Mouse (Mus musculus): Measurements from ENCODE around the gene Tapbpl. TPM values are rescaled to one million over a fixed set of nuclear protein-coding genes. Genes with fewer than 3 reads are reported as not detected.
"Not testable (repeated sequence)": the region's sequence is repeated elsewhere in the genome, so short reads cannot be mapped to it uniquely, and the experiment has no call there.

Gene Tapbpl
- 22.1 and 24.0 TPM in 2 replicates for total RNA-seq (2017)

DNA sequence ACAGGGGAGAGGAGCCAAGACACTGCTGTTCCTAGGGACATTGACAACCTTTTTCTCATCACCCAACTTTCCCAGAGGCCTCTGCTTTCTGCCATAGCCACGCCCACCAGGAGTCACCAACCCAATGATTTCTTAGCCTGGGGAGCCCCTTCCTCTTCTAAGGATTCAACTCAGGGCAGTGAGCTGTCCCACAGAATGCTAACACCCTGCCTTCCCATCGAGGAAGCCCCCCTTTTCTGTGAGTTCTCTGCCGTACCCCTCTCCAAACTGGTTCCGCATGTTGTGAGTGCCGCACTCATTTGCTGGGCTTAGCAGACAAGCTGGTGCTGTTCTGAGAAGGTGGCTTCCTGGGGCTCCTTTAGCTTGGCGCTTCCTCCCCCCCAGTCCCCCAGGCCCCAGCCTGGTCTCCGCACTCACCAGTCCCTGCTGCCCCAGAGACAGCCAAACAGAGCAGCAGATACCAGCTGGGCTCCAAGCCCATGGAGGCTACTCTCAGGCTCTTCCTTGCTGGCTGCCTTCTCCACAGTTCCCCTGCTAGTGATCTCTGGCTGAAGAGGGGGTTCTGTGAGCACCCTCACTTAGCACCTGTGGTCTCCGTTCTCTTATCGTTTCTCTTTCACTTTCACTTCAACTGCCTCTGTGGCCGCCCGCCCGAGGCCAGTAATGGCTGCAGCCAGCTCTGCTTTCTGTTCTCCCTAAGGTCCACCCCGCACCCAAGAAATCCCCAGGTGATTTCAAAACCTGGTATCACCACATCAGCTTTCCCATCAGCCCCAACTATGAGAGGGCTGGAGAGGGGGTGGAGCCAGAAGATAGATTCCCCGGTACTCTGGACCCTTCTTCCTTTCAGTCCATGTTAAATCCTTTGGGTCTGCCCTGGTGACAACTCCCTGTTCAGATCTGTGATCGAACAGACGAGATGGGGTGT is at the start of gene Tapbpl:
TSS of gene Tapbpl (minus strand) at position 744 of the 928 bp plus-strand sequence.
- ATAC-seq (ENCODE audit: extremely low read depth, insufficient number of reproducible peaks, low FRiP score, poor library complexity, severe bottlenecking), result peak; percentile 80

- ATAC-seq (ENCODE audit: extremely low read depth, insufficient number of reproducible peaks, low FRiP score, poor library complexity, severe bottlenecking), result peak; percentile 28; the same call in 1 of the 2 replicates
These were observed 48.1 kb upstream of the Tapbpl start for GRCm38 (mm10) chr6:125279729-125280128.

GRCm38 (mm10) chr6:125274841-125275563 is 43.3 kb upstream of the Tapbpl start:
- ATAC-seq (ENCODE audit: extremely low read depth, insufficient number of reproducible peaks, low FRiP score, poor library complexity, severe bottlenecking), result no peak

- peak; percentile 51 for ATAC-seq (ENCODE audit: extremely low read depth, insufficient number of reproducible peaks, low FRiP score, poor library complexity, severe bottlenecking)
These were observed 40.6 kb upstream of the Tapbpl start for GRCm38 (mm10) chr6:125272228-125272785.

GRCm38 (mm10) chr6:125271455-125272227 is 40.0 kb upstream of the Tapbpl start:
- peak; percentile 91 for ATAC-seq (ENCODE audit: extremely low read depth, insufficient number of reproducible peaks, low FRiP score, poor library complexity, severe bottlenecking)

GRCm38 (mm10) chr6:125268799-125269198 is 37.1 kb upstream of the Tapbpl start:
- no peak for ATAC-seq (ENCODE audit: extremely low read depth, insufficient number of reproducible peaks, low FRiP score, poor library complexity, severe bottlenecking)

DNA sequence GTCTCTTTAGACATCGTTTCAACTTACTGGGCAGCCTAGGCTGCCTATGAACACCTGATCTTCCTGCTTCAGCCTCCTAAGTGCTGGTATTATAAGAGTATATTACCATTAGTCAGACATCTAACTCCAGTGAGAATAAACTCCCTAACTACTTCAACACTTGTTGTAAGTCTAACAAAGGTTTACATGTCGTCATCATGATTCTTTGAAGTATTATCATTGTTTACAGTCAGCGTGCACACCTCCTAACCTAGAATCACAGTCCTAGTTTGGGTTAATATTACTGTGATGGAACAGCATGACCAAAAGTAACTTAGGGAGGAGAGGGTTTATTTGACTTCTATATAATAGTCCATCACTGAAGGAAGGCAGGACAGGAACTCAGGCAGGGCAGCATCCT is 35.8 kb upstream of the Tapbpl start:
- ATAC-seq (ENCODE audit: extremely low read depth, insufficient number of reproducible peaks, low FRiP score, poor library complexity, severe bottlenecking), result no peak

- ATAC-seq (ENCODE audit: extremely low read depth, insufficient number of reproducible peaks, low FRiP score, poor library complexity, severe bottlenecking), result not testable (repeated sequence)
These were observed 34.9 kb upstream of the Tapbpl start for GRCm38 (mm10) chr6:125266600-125266999.

- ATAC-seq (ENCODE audit: extremely low read depth, insufficient number of reproducible peaks, low FRiP score, poor library complexity, severe bottlenecking), result no peak
These were observed 34.4 kb upstream of the Tapbpl start for GRCm38 (mm10) chr6:125266091-125266490.

DNA sequence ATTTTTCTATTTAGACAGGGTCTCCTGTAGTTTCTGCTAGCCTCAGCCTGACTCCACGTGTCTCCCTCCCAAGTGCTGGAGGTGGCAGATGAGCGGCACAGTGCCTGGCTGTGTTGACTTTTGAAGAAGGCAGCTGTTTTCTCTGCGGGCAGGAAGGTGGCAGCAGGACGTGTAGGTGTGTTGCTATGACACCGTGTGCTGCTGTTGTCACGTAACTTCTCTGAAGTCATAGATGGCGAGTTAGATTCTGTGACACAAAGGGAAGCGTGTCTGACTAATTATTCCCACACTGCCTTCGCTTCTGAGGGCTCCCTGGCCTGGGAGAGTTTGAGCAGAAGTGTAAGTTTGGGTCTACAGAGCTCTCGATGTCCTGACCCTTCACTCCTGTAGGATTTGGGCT is 33.6 kb upstream of the Tapbpl start:
- peak; percentile 94 for ATAC-seq (ENCODE audit: extremely low read depth, insufficient number of reproducible peaks, low FRiP score, poor library complexity, severe bottlenecking)

DNA sequence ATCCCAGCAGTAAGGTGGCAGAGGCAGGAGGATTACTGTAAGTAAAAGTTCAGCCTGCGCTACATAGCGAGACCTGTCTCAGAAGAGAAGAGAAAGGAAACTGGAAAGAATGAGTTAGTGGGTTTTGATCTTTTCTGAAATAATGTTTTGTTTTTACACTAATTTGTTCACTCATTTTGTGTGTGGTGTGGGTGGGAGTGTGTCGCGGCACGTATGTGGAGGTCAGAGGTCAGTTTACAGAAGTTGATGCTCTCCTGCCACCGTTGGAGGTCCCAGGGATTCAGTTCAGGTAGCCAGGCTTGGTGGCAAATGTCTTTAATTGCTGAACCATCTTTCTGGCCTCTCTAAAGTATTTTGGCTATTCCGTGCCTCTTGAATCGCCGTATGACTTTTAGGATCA is 32.6 kb upstream of the Tapbpl start:
- ATAC-seq (ENCODE audit: extremely low read depth, insufficient number of reproducible peaks, low FRiP score, poor library complexity, severe bottlenecking), result no peak

DNA sequence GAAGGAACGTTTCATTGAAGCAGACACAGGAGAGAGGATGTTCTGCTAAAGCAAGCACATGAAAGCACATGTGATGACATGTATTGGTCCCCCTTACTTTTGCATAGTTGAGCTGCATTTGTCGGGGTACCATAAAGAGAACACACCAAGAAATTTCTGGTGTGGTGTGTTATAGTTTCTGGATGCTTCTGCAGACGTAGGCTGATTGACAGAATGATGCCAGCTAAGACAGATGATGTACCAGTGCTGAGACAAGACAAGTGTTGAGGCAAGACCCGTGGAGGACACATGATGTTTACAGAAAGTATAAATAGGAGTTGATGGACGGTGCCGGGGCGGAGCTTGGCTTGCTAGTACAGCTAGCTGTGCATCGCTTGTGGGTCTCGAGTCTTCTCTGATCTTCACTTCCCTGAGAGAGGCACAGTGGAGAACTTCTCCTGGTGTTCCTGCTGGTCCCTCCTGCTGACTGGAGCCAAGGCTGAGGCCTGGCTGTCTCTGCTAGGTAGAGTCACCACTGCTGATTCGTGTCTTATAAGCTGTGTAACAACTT is 28.4 kb upstream of the Tapbpl start:
- no peak for ATAC-seq (ENCODE audit: extremely low read depth, insufficient number of reproducible peaks, low FRiP score, poor library complexity, severe bottlenecking)

- ATAC-seq (ENCODE audit: extremely low read depth, insufficient number of reproducible peaks, low FRiP score, poor library complexity, severe bottlenecking), result no peak
These were observed 24.7 kb upstream of the Tapbpl start for GRCm38 (mm10) chr6:125256222-125256966.

GRCm38 (mm10) chr6:125255516-125256044 is 23.9 kb upstream of the Tapbpl start:
- ATAC-seq (ENCODE audit: extremely low read depth, insufficient number of reproducible peaks, low FRiP score, poor library complexity, severe bottlenecking), result no peak

DNA sequence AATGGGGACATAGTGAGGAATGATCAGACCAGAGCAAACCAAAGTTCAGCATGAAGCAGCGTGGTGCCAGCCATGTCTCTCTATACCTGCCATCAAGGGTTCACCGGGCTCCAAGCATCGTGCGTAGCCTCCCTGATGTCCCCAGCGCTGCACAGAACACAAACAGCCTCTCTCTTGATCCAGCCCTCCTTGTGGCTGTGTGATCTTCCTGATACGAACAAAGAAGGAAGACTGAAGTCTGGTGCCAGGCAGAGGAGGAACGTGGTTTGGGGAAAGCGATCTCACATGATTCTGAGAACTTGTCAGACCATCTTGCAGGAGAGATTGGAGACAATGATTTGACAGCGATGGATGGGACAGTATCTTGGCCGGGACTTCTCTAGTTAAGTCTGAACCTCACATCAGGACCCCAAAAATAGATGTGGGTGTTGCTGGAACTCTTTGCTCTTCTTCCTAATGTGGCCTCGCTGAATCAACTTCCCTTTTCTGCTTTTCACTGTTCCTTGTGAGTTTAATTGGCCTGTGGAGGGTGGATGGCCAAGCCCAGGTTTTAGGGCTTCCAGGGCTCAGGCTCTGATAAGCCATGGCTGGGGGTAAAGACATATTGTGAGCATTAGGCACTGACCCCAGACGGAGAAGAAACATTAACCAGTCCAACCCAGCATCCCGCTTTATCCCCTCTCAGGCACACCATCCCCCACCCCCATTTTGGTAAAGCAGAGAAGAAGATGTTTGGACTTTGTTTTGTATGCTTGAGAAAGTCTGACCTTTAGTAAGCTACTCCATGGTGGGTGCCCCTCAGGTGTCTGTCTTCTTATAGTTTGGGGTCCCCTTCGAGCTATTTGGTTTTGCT is 22.4 kb upstream of the Tapbpl start:
- peak; percentile 56; the same call in 1 of the 2 replicates for ATAC-seq (ENCODE audit: extremely low read depth, insufficient number of reproducible peaks, low FRiP score, poor library complexity, severe bottlenecking)

GRCm38 (mm10) chr6:125252711-125253110 is 21.1 kb upstream of the Tapbpl start:
- no peak for ATAC-seq (ENCODE audit: extremely low read depth, insufficient number of reproducible peaks, low FRiP score, poor library complexity, severe bottlenecking)

DNA sequence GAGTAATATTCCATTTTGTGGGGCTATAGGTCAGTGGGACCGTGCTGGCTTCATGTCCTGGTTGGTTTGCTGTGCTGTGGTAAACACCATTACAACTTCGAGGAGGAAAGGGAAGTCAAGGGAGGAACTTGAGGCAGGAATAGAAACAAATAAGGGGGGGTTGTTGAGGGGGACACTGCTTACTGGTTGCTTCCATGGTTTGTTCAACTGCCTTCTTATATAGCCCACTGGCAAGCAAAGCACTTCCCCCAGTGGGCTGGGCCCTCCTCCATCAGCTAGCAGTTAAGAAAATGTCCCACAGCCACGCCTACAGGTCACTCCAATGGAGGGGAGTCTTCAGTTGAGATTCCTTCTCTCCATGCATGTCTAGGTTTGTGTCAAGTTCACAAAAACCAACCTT is 20.6 kb upstream of the Tapbpl start:
- no peak for ATAC-seq (ENCODE audit: extremely low read depth, insufficient number of reproducible peaks, low FRiP score, poor library complexity, severe bottlenecking)
